Mouse (Mus musculus) heart, embryonic 11.5 days (tissue): ENCODE data around the gene Slc17a7. TPM values are rescaled to one million over a fixed set of nuclear protein-coding genes. Genes with fewer than 3 reads are reported as not detected.
A peak's percentile ranks its signal among the peaks of the same experiment; 100 is the strongest.

Experiments used
- ATAC-seq: fragments of 200-750 bp; cut with Nextera tagmentation; replicated peaks from 2 replicates; pipeline ENCODE4 v1.8.0; 2017; ENCODE audit warnings: moderate library complexity; ENCODE audit not compliant: insufficient number of reproducible peaks, low FRiP score, low TSS enrichment
- H3K27ac ChIP-seq: fragments of 300-500 bp; sonication (generic); 2 replicates; pipeline ENCODE4 v1.5.1; 2014; ENCODE audit warnings: mild to moderate bottlenecking, low read depth, low read length
- H3K27me3 ChIP-seq: fragments of 300-500 bp; sonication (generic); 2 replicates; pipeline ENCODE4 v1.6.1; 2014; ENCODE audit warnings: mild to moderate bottlenecking, low read length, mixed read lengths; ENCODE audit not compliant: control insufficient read depth, insufficient read depth
- H3K36me3 ChIP-seq: fragments of 300-500 bp; sonication (generic); 2 replicates; pipeline ENCODE4 v1.6.1; 2014; ENCODE audit warnings: mild to moderate bottlenecking, low read length, moderate library complexity, mixed read lengths; ENCODE audit not compliant: control insufficient read depth, insufficient read depth
- H3K4me1 ChIP-seq: fragments of 300-500 bp; sonication (generic); 2 replicates; pipeline ENCODE4 v1.6.1; 2014; ENCODE audit warnings: low read length; ENCODE audit not compliant: control insufficient read depth, insufficient read depth
- H3K4me2 ChIP-seq: fragments of 300-500 bp; sonication (generic); 2 replicates; pipeline ENCODE4 v1.6.1; 2014; ENCODE audit warnings: mild to moderate bottlenecking, moderate library complexity
- H3K4me3 ChIP-seq: fragments of 300-500 bp; sonication (generic); 2 replicates; pipeline ENCODE4 v1.5.1; 2014; ENCODE audit warnings: low read depth, low read length
- H3K9ac ChIP-seq: fragments of 300-500 bp; sonication (generic); 2 replicates; pipeline ENCODE4 v1.6.1; 2014; ENCODE audit warnings: mild to moderate bottlenecking, low read depth, low read length, moderate library complexity
- H3K9me3 ChIP-seq: fragments of 300-500 bp; sonication (generic); replicated peaks from 2 replicates; pipeline ENCODE4 v1.6.1; 2016; ENCODE audit warnings: low read length; ENCODE audit not compliant: control insufficient read depth
- WGBS: fragments of 180-500 bp; shearing (Covaris S2); extraction: QIAGEN DNeasy Blood & Tissue Kit; methylation state at CpG from one replicate; pipeline ENCODE4 v1.1.7; 2014; ENCODE audit not compliant: insufficient replicate concordance; 5-methylcytosine and 5-hydroxymethylcytosine counted together
- polyA plus RNA-seq: library from polyadenylated mRNA; unstranded; fragments of >200 nt; fragmentation: Nextera tagmentation; extraction: Ambion mirVana; gene quantifications from 2 replicates; pipeline ENCODE4 v1.2.1, GENCODE M21; 2014

Slc17a7 gene
- polyA plus RNA-seq, 1 experiment from 2014 or later = 3.0 TPM

GRCm38 (mm10) chr7:45198961-45199360 is 35.2 kb downstream of the Slc17a7 start:
- H3K4me2 ChIP-seq = no peak overlapping the region
- no peak overlapping the region for H3K9ac ChIP-seq
- no peak for ATAC-seq
- H3K4me3 ChIP-seq = no peak overlapping the region
- no peak overlapping the region for H3K27ac ChIP-seq
- H3K9me3 ChIP-seq = no peaks in the 10 kb centered on the region
- H3K4me1 ChIP-seq = peaks cover 12% of the 10 kb centered on the region
- no peaks in the 10 kb centered on the region for H3K36me3 ChIP-seq
- 71% methylated on average over 11 of the region's 11 CpGs for whole genome bisulfite sequencing
- peaks cover 11% of the 10 kb centered on the region for H3K27me3 ChIP-seq

DNA sequence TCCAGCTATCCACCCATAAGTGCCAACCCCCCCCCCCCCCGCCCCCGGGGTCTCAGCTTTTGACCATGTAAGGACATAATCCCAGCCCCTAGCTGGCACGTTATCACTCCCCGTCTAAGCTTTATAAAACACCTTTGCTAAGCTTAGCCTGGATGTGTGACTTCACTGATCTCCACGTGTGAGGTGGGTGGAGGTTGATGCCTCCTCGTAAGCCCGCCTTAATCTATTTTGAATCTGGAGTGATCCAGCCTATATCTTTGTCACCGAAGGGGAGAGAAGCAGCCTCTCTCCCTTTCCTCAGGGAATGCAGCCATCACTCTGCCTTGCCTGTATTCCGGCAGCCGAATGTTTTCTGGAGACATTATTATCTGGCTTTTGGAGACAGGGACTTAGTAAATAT is 38.9 kb downstream of the Slc17a7 start:
- H3K4me1 ChIP-seq = 0 out of 2 replicates have a peak, but pooled peaks cover 6% of the 10 kb centered on the region
- ATAC-seq = no peak
- WGBS = 23% methylated on average over 10 of the region's 10 CpGs
- H3K27ac ChIP-seq = 0 out of 2 replicates have a peak overlapping the region, but pooled peaks have one; percentile 29
- H3K36me3 ChIP-seq = no peaks in the 10 kb centered on the region
- H3K9ac ChIP-seq = no peak overlapping the region
- no peak overlapping the region for H3K4me2 ChIP-seq
- H3K9me3 ChIP-seq = no peaks in the 10 kb centered on the region
- no peak overlapping the region for H3K4me3 ChIP-seq
- H3K27me3 ChIP-seq = 0 out of 2 replicates have a peak, but pooled peaks cover 4% of the 10 kb centered on the region

DNA sequence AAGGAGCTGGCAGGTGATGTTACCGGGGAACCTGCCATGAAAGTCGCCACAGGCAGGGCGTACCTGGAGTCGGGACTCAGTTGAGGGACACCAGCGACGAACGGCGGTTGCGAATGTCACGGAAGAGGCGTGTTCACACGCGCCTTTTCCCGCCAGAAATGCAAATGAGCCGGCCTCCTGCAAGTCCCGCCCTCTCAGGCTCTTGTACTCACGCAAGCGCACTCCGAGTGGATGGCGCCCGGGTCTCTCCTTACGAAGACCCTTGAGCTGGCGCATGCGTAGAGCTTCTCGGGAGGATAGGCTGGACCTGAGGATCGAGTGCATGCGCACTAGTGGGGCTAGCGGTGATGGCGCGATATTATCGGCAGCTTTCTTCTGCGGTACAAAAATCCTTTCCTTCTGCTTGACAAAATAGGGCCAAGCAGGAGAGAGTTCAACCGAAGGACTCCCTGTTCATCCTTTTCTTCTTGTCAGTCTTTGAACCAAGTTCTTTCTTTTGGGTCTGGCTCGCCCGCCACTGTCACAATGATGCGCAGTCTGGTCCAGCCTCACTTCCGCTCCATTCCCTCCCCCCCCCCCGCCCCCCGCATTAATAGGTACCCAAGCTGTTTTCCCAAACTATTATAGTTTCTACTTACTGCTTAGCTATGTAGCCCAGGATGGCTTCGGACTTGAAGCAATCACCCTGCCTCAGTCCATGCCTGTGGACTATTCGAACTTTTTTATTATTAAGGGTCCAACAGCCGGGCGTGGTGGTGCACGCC is 40.8 kb downstream of the Slc17a7 start, which contains the start of gene Ccdc155:
Ccdc155 (minus strand) TSS at position 513 of the 764 bp plus-strand sequence.
- Histone ChIP-seq H3K4me1 (0 out of 2 replicates have a peak, but pooled peaks cover 6% of the 10 kb centered on the region), H3K4me3 (peak within 1 kb of the TSS; percentile 43), H3K36me3 (no peaks in the 10 kb centered on the region), H3K9me3 (no peaks in the 10 kb centered on the region), H3K9ac (0 out of 2 replicates have a peak within 1 kb of the TSS, but pooled peaks have one; percentile 44), H3K27ac (no peak within 1 kb of the TSS), H3K27me3 (0 out of 2 replicates have a peak, but pooled peaks cover 4% of the 10 kb centered on the region), H3K4me2 (peak within 1 kb of the TSS; percentile 65)
- WGBS = 8% methylated on average over 44 of the region's 44 CpGs
- peak; percentile 86; the same call in 1 of the 2 replicates for ATAC-seq

- ATAC-seq = no peak
- 73% methylated on average over 6 of the region's 6 CpGs for WGBS
- no peaks in the 10 kb centered on the region for H3K36me3 ChIP-seq
- H3K27ac ChIP-seq = no peak overlapping the region
- H3K4me2 ChIP-seq = no peak overlapping the region
- no peak overlapping the region for H3K4me3 ChIP-seq
- H3K9me3 ChIP-seq = no peaks in the 10 kb centered on the region
- H3K4me1 ChIP-seq = peaks cover 9% of the 10 kb centered on the region
- H3K27me3 ChIP-seq = peaks cover 15% of the 10 kb centered on the region
- no peak overlapping the region for H3K9ac ChIP-seq
Observed at GRCm38 (mm10) chr7:45208260-45208659, 44.5 kb downstream of the Slc17a7 start.

- Histone ChIP-seq H3K27me3 (peaks cover 15% of the 10 kb centered on the region), H3K27ac (no peak overlapping the region), H3K36me3 (no peaks in the 10 kb centered on the region), H3K4me1 (peaks cover 9% of the 10 kb centered on the region), H3K4me3 (no peak overlapping the region), H3K4me2 (peak overlapping the region; percentile 52), H3K9me3 (no peaks in the 10 kb centered on the region), H3K9ac (no peak overlapping the region)
- WGBS = 42% methylated on average over 10 of the region's 10 CpGs
- ATAC-seq = no peak
Observed at GRCm38 (mm10) chr7:45211070-45211469, 47.3 kb downstream of the Slc17a7 start.

DNA sequence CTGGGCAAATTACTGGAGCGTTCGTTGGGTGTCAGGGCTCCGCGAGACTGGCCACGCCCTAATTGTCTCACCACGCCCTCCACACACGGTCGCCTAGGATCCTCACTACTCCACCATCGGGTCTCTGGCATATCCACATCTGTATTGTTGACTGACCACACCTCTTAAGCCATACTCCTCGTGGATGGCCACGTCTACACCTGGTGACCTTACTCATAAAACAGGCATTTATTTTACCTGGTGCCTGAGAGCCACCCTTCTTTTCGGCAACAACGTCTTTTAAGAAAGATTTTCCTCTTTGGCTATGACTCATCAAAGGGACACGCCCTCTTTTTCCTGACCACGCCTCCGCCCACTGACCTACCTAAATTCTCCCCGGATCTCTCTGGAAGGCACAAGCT is 48.1 kb downstream of the Slc17a7 start, which contains the start of gene Dkkl1:
Dkkl1 (minus strand) TSS at position 297 of the 401 bp plus-strand sequence.
- Histone ChIP-seq H3K4me1 (peaks cover 11% of the 10 kb centered on the region), H3K27me3 (peaks cover 15% of the 10 kb centered on the region), H3K9me3 (no peaks in the 10 kb centered on the region), H3K4me2 (peak within 1 kb of the TSS; percentile 52), H3K27ac (no peak within 1 kb of the TSS), H3K9ac (0 out of 2 replicates have a peak within 1 kb of the TSS, but pooled peaks have one; percentile 10), H3K36me3 (no peaks in the 10 kb centered on the region), H3K4me3 (peak within 1 kb of the TSS; percentile 8; the same call in 1 of the 2 replicates)
- no peak for ATAC-seq
- 6% methylated on average over 17 of the region's 17 CpGs for WGBS

GRCm38 (mm10) chr7:45212356-45212755 is 48.6 kb downstream of the Slc17a7 start:
- no peak overlapping the region for H3K27ac ChIP-seq
- H3K4me2 ChIP-seq = no peak overlapping the region
- 65% methylated on average over 7 of the region's 7 CpGs for WGBS
- no peak overlapping the region for H3K4me3 ChIP-seq
- no peaks in the 10 kb centered on the region for H3K9me3 ChIP-seq
- H3K4me1 ChIP-seq = peaks cover 16% of the 10 kb centered on the region
- ATAC-seq = no peak
- H3K9ac ChIP-seq = no peak overlapping the region
- H3K27me3 ChIP-seq = peaks cover 15% of the 10 kb centered on the region
- H3K36me3 ChIP-seq = no peaks in the 10 kb centered on the region

DNA sequence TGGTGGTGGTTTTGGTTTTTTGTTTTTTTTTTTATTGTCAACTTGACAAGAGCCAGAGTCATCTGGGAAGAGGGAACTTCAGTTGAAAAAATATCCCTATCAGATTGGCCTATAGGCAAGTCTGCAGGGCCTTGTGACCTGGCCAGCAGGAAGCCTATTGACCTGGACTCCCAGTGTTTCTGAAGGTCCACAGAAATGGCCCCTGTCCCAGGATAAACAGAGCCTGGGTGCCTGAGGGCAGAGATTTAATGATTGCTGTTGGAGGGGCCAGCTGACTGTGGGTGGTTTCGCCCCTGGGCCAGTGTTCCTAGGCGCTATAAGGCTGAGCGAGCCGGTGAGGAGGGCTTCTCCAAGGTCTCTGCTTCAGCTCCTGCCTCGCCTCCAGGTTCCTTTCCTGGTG is 50.0 kb downstream of the Slc17a7 start:
- H3K27ac ChIP-seq = no peak overlapping the region
- peaks cover 9% of the 10 kb centered on the region for H3K36me3 ChIP-seq
- no peak for ATAC-seq
- 56% methylated on average over 5 of the region's 5 CpGs for WGBS
- H3K27me3 ChIP-seq = peaks cover 15% of the 10 kb centered on the region
- H3K9me3 ChIP-seq = no peaks in the 10 kb centered on the region
- no peak overlapping the region for H3K9ac ChIP-seq
- H3K4me1 ChIP-seq = peaks cover 23% of the 10 kb centered on the region
- no peak overlapping the region for H3K4me2 ChIP-seq
- H3K4me3 ChIP-seq = no peak overlapping the region
